Mouse (Mus musculus) heart, adult 10 weeks (tissue): ENCODE data around the gene Nphp3. TPM values are rescaled to one million over a fixed set of nuclear protein-coding genes. Genes with fewer than 3 reads are reported as not detected.

ENCODE experiments used
- polyA plus RNA-seq: library from polyadenylated mRNA; stranded (reverse); fragments of 350-450 nt; fragmentation: Illumina TruSeq; extraction: RNeasy Lipid Tissue Mini Kit (QIAGEN cat#74804); gene quantifications from one replicate; pipeline ENCODE4 v1.2.3, GENCODE M21; 2014; ENCODE audit warnings: low read depth, low replicate concordance

The Nphp3 gene
- 4.7 TPM for polyA plus RNA-seq

DNA sequence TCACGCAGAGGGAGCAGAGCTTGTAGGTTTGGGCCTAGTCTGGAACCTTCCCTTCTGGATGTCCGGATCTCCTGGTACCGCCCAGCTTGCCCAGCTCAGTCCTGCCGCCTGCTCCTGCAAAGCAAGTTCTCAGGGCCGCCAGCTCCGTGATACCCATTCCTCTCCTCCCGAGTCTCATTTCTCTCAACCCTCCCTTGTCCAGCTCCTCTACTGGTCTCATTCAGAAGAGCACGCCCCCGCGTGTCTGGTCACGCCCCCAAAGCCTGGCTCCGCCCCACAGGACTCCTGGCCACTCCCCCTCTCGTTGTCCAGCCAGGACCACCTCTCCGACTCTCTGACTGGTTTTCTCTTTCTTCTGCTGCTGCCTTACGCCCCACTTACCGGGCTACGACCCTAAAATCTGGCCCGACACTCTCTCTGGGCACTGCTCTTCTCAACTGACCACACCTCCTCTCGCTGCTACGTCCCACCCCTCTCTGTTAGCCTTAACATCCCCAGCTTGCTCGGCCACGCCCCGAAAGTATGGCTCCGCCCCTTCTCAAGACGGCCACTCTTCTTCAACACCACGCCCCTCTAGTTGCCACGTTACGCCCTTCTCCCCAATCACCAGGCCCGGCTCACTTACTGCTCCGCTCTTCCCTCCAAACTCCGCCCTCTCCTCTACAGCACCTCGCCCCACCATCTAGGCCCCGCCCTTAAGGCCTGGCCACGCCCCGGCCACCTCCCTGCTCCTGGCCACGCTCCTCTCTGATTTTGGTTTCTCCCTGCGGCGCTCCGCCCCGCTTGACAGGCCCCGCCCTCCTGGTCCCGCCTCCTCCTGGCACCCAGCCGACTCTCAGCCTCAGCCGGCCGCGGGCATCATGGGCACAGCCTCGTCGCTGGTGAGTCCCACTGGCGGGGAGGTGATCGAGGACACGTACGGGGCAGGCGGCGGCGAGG is at the start of gene Nphp3:
Gene Nphp3, plus strand, starts transcription at position 624 of the 939 bp plus-strand sequence.

DNA sequence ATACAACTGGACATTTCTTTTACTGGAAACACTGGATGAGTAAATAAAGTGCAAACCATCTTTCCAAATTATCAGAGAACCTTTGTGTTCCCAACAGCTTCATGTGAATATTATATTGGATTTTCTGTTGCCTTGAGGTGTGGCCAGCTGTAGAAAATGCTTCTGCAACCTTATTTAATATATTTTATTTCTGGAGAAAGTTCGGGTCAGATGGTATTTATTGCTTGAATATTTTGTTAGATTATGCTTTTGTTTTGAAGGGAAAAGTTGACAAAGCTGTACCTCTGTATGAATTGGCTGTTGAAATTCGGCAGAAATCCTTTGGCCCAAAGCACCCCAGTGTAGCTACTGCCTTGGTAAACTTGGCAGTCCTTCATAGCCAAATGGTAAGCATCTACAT is 38.0 kb downstream of the Nphp3 start, which contains the start of gene Gm28305:
Gene Gm28305, plus strand, starts transcription at position 301 of the 400 bp plus-strand sequence.

DNA sequence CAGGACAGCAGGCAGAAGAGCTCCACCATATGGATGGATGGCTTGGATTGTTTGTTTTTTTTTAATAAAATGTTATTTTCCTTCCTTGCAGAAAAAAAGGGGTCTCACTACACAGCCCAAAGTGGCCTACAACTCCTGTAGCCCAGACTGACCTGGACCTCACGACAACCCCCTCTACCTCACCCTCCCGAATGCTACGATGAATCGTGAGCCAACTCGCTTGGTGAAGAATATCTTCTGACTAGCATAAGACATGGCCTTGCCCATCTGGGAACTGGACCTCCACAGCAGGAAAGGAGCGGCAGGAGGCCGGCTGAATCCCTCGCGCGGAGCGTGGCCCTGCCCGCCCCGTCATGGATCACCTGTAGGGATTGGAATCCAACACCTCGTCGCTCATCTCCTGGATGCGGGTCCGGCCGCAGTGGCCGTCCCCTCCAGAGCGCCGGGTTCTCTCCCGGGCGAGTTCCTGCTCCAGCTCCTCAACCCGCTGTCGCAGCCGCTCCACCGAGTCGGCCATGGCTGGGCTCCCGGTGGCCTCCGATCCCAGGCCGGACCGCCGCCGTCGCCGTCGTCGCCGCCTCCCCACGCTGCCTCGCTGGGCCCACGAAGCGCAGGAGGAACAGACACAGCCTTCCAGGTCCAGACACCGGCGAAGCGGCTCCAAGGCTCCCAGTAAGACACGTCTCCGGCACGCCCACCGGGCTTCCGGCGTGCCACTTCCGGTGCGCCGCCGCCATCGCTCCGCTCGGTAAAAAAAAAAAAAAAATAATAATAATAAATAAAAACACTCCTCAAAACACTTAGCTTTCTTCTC is 60.3 kb downstream of the Nphp3 start, which contains the start of gene Uba5:
Gene Uba5, minus strand, starts transcription at position 705 of the 814 bp plus-strand sequence.

GRCm38 (mm10) chr9:104063244-104063961 is 61.1 kb downstream of the Nphp3 start, which contains the start of gene Acad11:
Gene Acad11 (plus strand): TSS chr9:104063377.

Other genes with a start within 250 kb of the Nphp3 start
- 5.4 TPM for gene Tmem108, start 240.7 kb upstream of the Nphp3 start, polyA plus RNA-seq
- not detected for gene Gm28305, start 38.1 kb downstream of the Nphp3 start, polyA plus RNA-seq
- 25.6 TPM for gene Uba5, start 60.6 kb downstream of the Nphp3 start, polyA plus RNA-seq
- gene Acad11, start 60.8 kb downstream of the Nphp3 start, polyA plus RNA-seq = 120 TPM
- gene Ackr4, start 124.4 kb downstream of the Nphp3 start, polyA plus RNA-seq = 2.7 TPM